Mouse (Mus musculus) fibroblast of lung, adult 2 months (primary cell): ENCODE results near the gene Sall1.

Source experiments
- DNase-seq: peaks from one replicate; pipeline ENCODE4 v3.0.0-alpha.2; 2011; ENCODE audit warnings: low read depth

Sall1 gene

DNA sequence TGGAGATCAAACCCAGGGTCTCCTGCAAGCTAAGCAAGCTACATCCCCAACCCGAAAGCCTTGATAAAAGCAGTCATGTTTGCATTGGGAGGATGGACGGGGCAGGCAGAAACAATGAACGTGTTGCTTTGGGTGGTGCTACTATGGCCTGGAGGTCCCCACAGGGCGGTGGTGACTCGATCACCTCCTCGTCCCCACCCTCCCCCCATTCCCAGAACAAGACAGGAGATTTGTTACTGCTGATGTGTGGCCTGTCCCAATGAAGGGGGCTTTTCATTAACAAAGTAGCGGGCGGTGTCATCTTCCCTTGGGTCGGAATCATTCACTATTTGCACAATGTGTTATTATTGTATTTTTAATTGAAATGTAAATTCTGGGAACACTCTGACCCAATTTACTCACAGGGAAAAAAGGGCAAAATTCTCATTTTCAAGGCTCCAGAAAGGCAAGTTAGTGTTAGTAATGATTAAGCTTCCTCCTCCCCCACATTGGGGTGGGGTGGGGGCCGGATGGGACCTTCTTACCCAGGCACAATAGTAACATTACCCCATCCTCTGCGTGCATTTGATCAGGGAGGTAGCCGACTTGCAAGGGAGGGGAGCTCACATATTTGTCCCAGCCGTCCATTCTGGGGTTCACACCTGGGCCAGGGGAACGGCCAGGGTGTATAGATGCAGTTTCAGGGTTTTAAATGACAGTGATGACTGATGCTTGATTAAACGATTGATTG lies 52.0 kb downstream of the Sall1 start:
- no peak for DNase-seq

DNA sequence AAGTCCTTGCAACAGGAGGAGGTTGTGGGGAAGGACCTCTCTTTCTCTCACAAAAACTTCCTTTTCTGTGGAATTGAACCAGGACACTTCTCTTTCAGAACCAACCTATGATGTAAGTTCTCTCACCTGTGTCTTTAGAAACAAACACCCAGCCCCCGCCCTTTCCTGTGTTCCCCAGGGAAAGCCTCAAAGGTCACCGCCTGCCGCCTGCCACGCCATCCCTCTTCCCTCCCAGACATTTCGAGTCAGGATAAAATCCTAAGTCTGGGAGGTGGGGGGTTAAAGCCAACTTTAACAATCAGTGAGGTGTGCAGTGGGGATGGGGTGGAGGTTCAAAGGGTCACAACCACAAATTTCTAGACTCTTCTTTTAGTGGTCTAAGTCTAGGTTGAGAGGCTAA lies 52.8 kb downstream of the Sall1 start:
- DNase-seq: no peak

DNA sequence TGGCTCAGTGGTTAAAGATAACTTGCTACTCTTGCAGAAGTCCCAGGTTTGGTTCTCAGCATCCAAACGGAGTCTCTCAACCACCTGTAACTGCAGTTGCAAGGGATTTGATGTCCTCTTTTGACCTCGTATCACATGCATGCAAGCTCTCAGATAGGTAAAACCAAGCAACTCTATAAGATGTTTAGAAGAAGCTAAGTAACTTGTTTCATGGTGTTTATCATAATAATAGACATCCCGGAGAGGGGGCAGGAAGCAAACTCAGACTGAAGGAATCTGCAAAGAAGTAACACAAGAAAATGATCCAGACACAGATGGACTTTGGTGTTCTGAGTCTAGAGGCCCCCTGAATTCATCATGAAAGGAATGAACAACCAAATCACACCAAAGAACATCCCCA lies 55.0 kb downstream of the Sall1 start:
- DNase-seq: no peak

GRCm38 (mm10) chr8:88983468-88983867 lies 60.5 kb downstream of the Sall1 start:
- DNase-seq: no peak
